Mouse (Mus musculus): ENCODE results near the gene Riok2. TPM values are rescaled to one million over a fixed set of nuclear protein-coding genes. Genes with fewer than 3 reads are reported as not detected.

The Riok2 gene
- polyA plus RNA-seq, 1 experiment: 15.6 TPM

DNA sequence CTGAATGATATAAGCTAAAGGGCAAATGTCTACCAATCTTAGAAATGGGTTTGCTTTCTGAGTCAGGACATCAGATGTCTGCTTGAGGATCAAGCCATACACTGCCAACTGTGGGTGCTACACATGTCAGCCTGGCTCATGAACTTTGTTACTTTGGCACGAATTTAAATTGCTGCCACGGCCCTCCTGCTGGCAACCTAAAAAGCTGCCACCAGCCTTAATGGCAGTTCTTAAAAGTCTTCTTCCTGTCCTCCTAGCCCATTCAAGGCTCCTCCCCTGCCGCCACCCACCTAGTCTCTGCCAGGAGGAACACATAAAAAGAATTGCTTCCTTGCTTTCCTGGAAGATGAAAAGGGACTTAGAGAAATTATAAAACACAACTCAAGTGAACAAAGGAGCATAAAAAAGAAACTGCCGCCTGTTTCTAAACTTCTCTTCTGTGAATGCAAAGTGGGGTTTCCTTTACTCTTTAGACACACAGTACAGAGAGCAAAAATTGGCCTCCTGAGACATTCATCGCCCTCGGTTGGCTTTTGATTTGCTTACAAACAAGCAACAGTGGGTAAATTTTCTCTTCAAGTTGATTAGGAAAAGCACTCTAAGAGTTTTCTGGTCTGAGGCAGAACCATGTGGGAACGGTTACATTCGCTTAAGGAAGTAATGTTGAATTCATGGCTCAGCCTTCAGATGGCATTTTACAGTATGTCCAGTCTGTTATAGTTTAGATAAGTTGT, 30.9 kb downstream of the Riok2 start:
- H3K4me1 ChIP-seq (ENCODE audit: control insufficient read depth, insufficient read depth, low read length): peaks cover 17% of the 10 kb centered on the region
- TF ChIP-seq CTCF (IDR thresholded peaks at IDR 0.05; ENCODE audit: low read depth, low read length) (no peak), POLR2A (IDR thresholded peaks at IDR 0.05; ENCODE audit: borderline replicate concordance, low read depth, low read length) (no peak)
- no peak overlapping the region for H3K27ac ChIP-seq (ENCODE audit: insufficient read depth, low read depth, low read length)

DNA sequence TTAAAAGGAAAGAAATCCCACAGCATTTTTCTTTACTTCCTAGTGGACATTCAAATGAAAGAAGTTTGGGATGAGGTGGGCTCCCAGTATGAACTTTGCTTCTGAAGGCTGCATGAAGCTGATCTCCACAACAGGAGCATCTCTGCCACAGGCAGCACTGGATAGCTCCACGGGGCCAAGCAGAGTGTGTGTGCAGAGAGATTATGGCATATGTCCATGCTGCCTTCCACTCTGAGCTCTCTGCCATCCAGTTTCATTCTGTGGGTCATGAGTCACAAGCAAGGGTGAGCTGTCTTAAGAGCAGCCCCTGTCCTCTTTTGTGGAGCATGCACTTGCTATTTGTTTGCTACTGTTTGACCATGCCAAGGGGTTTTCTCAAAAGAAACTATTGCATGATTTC, 31.5 kb downstream of the Riok2 start:
- no peak overlapping the region for H3K27ac ChIP-seq (ENCODE audit: insufficient read depth, low read depth, low read length)
- no peak overlapping the region for H3K4me3 ChIP-seq (ENCODE audit: insufficient read depth, low read length)
- peaks cover 17% of the 10 kb centered on the region for H3K4me1 ChIP-seq (ENCODE audit: control insufficient read depth, insufficient read depth, low read length)
- no peak for TF ChIP-seq POLR2A (IDR thresholded peaks at IDR 0.05; ENCODE audit: borderline replicate concordance, low read depth, low read length)

More for the DNA sequence above, 30.9 kb downstream of the Riok2 start:
- H3K4me3 ChIP-seq (ENCODE audit: insufficient read depth, low read length): no peak overlapping the region

DNA sequence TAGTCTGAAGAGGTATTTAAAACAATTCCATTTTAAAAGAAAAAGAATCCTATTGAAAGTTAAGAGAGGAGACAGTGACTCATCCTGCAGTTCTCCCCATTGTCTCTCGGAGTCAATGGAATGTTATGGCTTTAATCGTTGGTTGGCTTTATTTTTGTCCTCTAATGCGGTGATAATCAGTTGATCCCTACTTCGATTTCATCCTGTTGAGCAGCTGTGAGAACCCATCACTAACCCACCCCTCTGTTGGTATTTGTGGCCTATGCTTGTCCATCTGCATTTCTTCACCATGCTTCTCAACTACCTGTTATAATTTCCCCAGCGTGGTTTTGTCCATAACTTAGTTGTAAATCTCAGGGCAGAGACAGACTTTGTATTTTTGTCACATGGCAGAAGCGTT, 34.0 kb downstream of the Riok2 start:
- peaks cover 3% of the 10 kb centered on the region; the same call in 1 of the 2 replicates for H3K4me1 ChIP-seq (ENCODE audit: control insufficient read depth, insufficient read depth, low read length)
- no peak overlapping the region for H3K4me3 ChIP-seq (ENCODE audit: insufficient read depth, low read length)
- H3K27ac ChIP-seq (ENCODE audit: insufficient read depth, low read depth, low read length): no peak overlapping the region
- TF ChIP-seq POLR2A (IDR thresholded peaks at IDR 0.05; ENCODE audit: borderline replicate concordance, low read depth, low read length): no peak
- TF ChIP-seq CTCF (IDR thresholded peaks at IDR 0.05; ENCODE audit: low read depth, low read length): no peak

DNA sequence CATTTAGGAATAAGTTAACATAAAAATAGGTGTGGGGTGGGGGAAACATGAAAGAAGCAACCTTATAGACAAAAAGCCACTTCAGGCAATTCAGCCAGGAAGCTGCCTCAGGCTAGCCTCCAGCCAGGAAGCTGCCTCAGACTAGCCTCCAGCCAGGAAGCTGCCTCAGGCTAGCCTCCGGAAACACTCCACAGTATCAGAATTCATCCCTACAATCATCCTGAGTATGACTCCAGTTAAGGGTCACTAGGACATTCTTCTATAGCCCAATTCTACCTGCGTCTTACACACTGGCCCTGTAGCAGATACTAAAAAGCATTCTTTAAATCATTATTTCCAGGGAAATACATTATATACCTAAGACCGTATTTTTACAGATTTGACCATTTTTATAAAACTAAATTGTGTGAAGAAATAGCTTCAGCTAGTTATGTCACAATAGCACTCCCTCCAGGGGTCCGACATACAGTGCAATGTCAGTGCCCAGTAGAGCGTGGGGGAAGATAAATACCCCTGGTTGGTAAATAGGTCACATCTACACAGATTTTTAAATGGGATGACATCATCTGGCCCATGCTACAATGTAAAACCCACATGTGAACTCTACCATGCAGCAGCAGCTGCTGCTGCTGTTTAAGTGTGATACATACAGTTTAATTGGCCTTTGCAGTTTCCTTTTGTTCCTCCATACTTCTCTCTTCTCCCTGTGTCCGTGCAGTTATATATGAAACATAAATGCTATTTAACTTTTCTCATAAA, 34.8 kb downstream of the Riok2 start:
- Histone ChIP-seq H3K4me3 (ENCODE audit: insufficient read depth, low read length) (no peak overlapping the region), H3K27ac (ENCODE audit: insufficient read depth, low read depth, low read length) (no peak overlapping the region), H3K4me1 (ENCODE audit: control insufficient read depth, insufficient read depth, low read length) (peaks cover 3% of the 10 kb centered on the region; the same call in 1 of the 2 replicates)
- TF ChIP-seq POLR2A (IDR thresholded peaks at IDR 0.05; ENCODE audit: borderline replicate concordance, low read depth, low read length): no peak
- no peak for TF ChIP-seq CTCF (IDR thresholded peaks at IDR 0.05; ENCODE audit: low read depth, low read length)

DNA sequence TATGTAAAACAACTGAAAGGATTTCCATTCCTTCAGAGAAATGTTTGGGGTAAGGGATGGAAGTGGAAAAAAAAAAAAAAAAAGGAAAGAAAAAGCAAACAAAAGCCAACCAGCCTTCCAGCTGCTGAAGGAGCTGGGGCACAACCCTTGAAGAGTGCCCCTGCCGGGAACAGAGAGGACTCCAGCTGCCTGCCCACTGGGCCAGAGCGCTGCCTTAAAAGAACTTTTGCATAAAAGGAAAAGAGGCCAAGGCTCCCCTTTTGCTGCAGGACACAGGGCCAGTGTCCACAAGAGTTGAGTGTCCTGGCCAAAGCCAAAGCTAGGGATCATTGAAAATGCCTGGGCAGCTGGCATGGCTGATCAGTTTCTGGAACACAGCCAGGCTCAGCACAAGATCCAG, 35.5 kb downstream of the Riok2 start:
- peaks cover 3% of the 10 kb centered on the region; the same call in 1 of the 2 replicates for H3K4me1 ChIP-seq (ENCODE audit: control insufficient read depth, insufficient read depth, low read length)
- H3K27ac ChIP-seq (ENCODE audit: insufficient read depth, low read depth, low read length): no peak overlapping the region
- no peak for TF ChIP-seq CTCF (IDR thresholded peaks at IDR 0.05; ENCODE audit: low read depth, low read length)
- TF ChIP-seq POLR2A (IDR thresholded peaks at IDR 0.05; ENCODE audit: borderline replicate concordance, low read depth, low read length): no peak
- H3K4me3 ChIP-seq (ENCODE audit: insufficient read depth, low read length): no peak overlapping the region

DNA sequence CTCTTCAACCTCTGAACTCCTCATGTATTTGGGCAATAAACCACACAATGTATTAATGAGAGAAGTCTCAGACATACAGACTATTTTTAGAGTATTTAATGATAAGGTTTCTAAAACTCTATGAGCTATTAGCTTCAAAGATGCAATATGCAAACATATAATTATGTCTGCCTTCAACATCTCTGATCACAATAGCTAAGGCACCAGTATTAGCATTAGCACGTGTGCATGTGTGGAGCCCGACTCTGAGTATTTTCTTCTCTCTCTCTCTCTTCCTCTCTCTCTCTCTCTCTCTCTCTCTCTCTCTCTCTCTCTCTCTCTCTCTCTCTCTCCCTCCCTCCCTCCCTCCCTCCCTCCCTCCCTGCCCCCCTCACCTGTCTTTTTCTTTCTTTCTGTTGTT, 37.3 kb downstream of the Riok2 start:
- Histone ChIP-seq H3K4me3 (ENCODE audit: insufficient read depth, low read length) (no peak overlapping the region), H3K4me1 (ENCODE audit: control insufficient read depth, insufficient read depth, low read length) (no peaks in the 10 kb centered on the region), H3K27ac (ENCODE audit: insufficient read depth, low read depth, low read length) (no peak overlapping the region)
- no peak for TF ChIP-seq POLR2A (IDR thresholded peaks at IDR 0.05; ENCODE audit: borderline replicate concordance, low read depth, low read length)
- no peak for TF ChIP-seq CTCF (IDR thresholded peaks at IDR 0.05; ENCODE audit: low read depth, low read length)

DNA sequence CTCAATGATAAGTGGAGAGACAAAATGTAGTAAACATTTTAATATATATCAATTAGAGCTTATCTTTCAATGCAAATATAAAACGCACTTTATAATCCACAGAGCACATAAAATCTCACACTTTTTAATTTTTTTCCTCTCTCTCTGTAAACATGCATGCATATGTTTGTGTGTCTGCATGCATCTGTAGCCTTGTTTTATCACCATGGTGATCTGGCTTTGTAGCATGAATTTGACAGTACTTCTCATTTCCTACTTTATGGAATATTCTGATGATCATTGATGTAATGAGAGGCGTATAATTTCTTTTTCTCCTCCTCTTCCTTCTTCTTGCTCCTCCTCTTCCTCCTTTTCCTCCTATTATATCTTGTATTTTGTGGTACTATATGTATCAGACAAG, 38.1 kb downstream of the Riok2 start:
- no peak overlapping the region for H3K27ac ChIP-seq (ENCODE audit: insufficient read depth, low read depth, low read length)
- no peaks in the 10 kb centered on the region for H3K4me1 ChIP-seq (ENCODE audit: control insufficient read depth, insufficient read depth, low read length)
- TF ChIP-seq POLR2A (IDR thresholded peaks at IDR 0.05; ENCODE audit: borderline replicate concordance, low read depth, low read length) (no peak), CTCF (IDR thresholded peaks at IDR 0.05; ENCODE audit: low read depth, low read length) (no peak)
- H3K4me3 ChIP-seq (ENCODE audit: insufficient read depth, low read length): no peak overlapping the region

DNA sequence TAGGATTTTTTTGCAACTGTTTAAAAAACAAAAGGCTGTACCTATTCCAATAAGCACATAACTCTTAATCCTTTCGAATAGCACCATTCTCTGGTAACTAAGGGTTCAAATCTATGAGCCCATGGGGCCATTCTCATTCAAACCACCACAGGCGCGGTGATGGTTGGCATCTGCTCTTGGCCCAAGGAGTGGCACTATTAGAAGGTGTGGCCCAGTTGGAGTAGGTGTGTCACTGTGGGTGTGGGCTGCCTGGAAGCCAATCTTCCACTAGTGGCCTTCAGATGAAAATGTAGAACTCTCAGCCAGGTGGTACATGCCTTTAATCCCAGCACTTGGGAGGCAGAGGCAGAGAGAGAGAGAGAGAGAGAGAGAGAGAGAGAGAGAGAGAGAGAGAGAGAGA, 40.1 kb downstream of the Riok2 start:
- no peak overlapping the region for H3K27ac ChIP-seq (ENCODE audit: insufficient read depth, low read depth, low read length)
- H3K4me1 ChIP-seq (ENCODE audit: control insufficient read depth, insufficient read depth, low read length): no peaks in the 10 kb centered on the region
- no peak for TF ChIP-seq POLR2A (IDR thresholded peaks at IDR 0.05; ENCODE audit: borderline replicate concordance, low read depth, low read length)
- no peak overlapping the region for H3K4me3 ChIP-seq (ENCODE audit: insufficient read depth, low read length)

DNA sequence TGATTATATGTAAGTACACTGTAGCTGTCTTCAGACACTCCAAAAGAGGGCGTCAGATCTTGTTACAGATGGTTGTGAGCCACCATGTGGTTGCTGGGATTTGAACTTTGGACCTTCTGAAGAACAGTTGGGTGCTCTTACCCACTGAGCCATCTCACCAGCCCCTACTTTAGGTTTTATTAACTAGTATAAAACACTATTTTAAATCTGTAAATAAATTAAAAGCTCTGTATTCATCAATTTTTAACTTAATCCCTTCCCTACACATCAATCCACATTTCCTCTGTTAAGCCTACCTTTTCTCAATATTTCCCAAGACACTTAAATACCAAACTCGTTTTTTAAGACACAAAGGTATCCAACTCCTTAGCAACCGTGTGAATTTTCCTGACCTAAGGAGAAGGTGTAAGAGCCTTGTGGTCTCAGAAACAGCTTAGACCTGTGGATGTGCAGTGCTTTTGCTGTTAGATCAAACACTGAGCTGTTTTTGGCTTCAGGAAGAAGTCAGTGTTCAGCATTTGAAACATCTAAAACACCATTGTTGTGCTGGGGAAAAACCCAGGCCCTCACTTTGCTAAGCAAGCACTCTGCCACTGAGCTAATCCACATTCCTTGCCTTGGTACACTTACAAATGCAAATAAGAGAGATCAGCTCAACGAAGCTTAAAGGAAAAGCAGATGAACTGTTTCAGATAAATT, 50.6 kb downstream of the Riok2 start:
- Histone ChIP-seq H3K4me1 (ENCODE audit: control insufficient read depth, insufficient read depth, low read length) (no peaks in the 10 kb centered on the region), H3K27ac (ENCODE audit: insufficient read depth, low read depth, low read length) (no peak overlapping the region), H3K4me3 (ENCODE audit: insufficient read depth, low read length) (no peak overlapping the region)
- TF ChIP-seq CTCF (IDR thresholded peaks at IDR 0.05; ENCODE audit: low read depth, low read length) (no peak), POLR2A (IDR thresholded peaks at IDR 0.05; ENCODE audit: borderline replicate concordance, low read depth, low read length) (no peak)

All from bone marrow macrophage, adult 2 months (primary cell).